Mouse (Mus musculus) embryonic fibroblast, embryonic 13.5 days (primary cell): ENCODE measurements around the gene Afg3l1. TPM values are rescaled to one million over a fixed set of nuclear protein-coding genes. Genes with fewer than 3 reads are reported as not detected.
"Not testable (repeated sequence)": the region's sequence is repeated elsewhere in the genome, so short reads cannot be mapped to it uniquely, and the experiment has no call there.

ENCODE experiments used
- H3K27ac ChIP-seq: 2 replicates; pipeline ENCODE4 v1.5.1; 2012; ENCODE audit warnings: low read length, control low read depth, inconsistent platforms; ENCODE audit not compliant: insufficient read depth
- H3K4me1 ChIP-seq: 2 replicates; pipeline ENCODE4 v1.6.1; 2011; ENCODE audit warnings: low read length; ENCODE audit not compliant: control insufficient read depth, insufficient read depth
- H3K4me3 ChIP-seq: 2 replicates; pipeline ENCODE4 v1.5.1; 2011; ENCODE audit warnings: mild to moderate bottlenecking, control low read depth, low read length; ENCODE audit not compliant: insufficient read depth
- CTCF ChIP-seq: IDR thresholded peaks from 2 replicates; pipeline ENCODE4 v1.5.1; 2011; ENCODE audit warnings: mild to moderate bottlenecking, control low read depth, low read length, moderate library complexity, borderline replicate concordance; ENCODE audit not compliant: insufficient read depth
- POLR2A ChIP-seq: IDR thresholded peaks from 2 replicates; pipeline ENCODE4 v1.6.1; 2011; ENCODE audit warnings: low read depth, mild to moderate bottlenecking, control low read depth, low read length, moderate library complexity
- polyA plus RNA-seq: library from polyadenylated mRNA; stranded (reverse); fragments of >200 nt; gene quantifications from 2 replicates; pipeline ENCODE4 v1.2.4, GENCODE M21; 2011; ENCODE audit warnings: low read depth; ENCODE audit not compliant: missing spikeins, insufficient read length

Gene Afg3l1
- polyA plus RNA-seq, 1 experiment, result 28.7 TPM

GRCm38 (mm10) chr8:123514136-123514535 lies 36.4 kb downstream of the Afg3l1 start:
- Histone ChIP-seq H3K4me3 (peak overlapping the region; percentile 57; the same call in 1 of the 2 replicates), H3K27ac (no peak overlapping the region), H3K4me1 (no peaks in the 10 kb centered on the region)
- TF ChIP-seq CTCF (no peak), POLR2A (no peak)

GRCm38 (mm10) chr8:123514781-123515539 lies 37.3 kb downstream of the Afg3l1 start, which contains the start of gene Dbndd1:
Dbndd1 (minus strand) TSS chr8:123515463.
- H3K4me1 ChIP-seq, result no peaks in the 10 kb centered on the region
- no peak within 1 kb of the TSS for H3K27ac ChIP-seq
- H3K4me3 ChIP-seq, result peak within 1 kb of the TSS; percentile 57
- TF ChIP-seq CTCF, result 0 out of 2 replicates have a peak, but pooled peaks have one; percentile 5
- no peak for TF ChIP-seq POLR2A

DNA sequence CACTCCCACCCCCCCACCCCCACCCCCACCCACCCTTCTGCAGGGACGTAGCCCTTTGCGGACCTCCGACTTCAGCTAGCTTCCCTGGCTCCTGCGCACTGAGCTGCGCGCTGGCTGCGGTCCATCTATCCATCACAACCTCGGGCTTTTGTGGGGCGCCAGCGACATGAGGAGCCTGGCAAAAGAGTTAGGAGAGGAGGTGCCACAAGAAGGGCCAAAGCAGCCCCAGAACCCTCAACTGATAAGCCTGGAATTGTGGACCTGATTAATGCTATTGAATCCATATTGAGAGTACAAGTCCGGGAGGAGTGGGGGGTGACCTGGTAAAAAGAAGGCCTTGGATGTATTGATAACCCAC lies 37.8 kb downstream of the Afg3l1 start:
- H3K4me1 ChIP-seq, result no peaks in the 10 kb centered on the region
- no peak overlapping the region for H3K27ac ChIP-seq
- TF ChIP-seq POLR2A (no peak), CTCF (no peak)
- H3K4me3 ChIP-seq, result no peak overlapping the region

DNA sequence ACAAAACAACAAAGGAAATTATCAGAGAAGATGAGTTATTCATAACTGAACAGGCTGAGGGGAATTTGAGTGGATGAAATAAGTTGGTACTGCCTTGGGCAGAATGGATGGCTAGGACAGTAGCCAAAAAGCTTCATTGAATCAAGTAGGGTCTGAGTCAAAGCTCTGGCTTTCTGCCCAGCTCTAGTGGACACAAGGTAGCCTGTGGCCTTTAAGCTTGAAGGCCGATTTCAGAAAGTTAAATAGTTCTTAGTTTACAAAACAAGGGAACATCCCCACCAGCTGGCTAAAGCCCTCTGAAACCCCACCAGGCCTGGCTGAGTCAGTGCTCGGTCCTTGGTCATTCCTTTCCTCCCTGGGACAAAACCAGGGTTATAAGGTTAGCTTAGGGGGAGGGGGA lies 38.9 kb downstream of the Afg3l1 start:
- Histone ChIP-seq H3K4me1 (no peaks in the 10 kb centered on the region), H3K27ac (no peak overlapping the region), H3K4me3 (no peak overlapping the region)
- TF ChIP-seq POLR2A (no peak), CTCF (no peak)

- TF ChIP-seq CTCF (no peak), POLR2A (no peak)
- Histone ChIP-seq H3K4me3 (peak overlapping the region; percentile 9; the same call in 1 of the 2 replicates), H3K4me1 (no peaks in the 10 kb centered on the region), H3K27ac (no peak overlapping the region)
These were observed 40.5 kb downstream of the Afg3l1 start for GRCm38 (mm10) chr8:123518172-123518571.

GRCm38 (mm10) chr8:123518667-123519066 lies 41.0 kb downstream of the Afg3l1 start, which contains the start of gene Gas8:
Gas8 (plus strand) TSS chr8:123518834.
- no peaks in the 10 kb centered on the region for H3K4me1 ChIP-seq
- no peak for TF ChIP-seq CTCF
- peak; percentile 88 for TF ChIP-seq POLR2A
- no peak within 1 kb of the TSS for H3K27ac ChIP-seq
- H3K4me3 ChIP-seq, result peak within 1 kb of the TSS; percentile 83

- not testable (repeated sequence) for H3K27ac ChIP-seq, H3K4me3 ChIP-seq, H3K4me1 ChIP-seq
These were observed 42.3 kb downstream of the Afg3l1 start for GRCm38 (mm10) chr8:123520048-123520447.

DNA sequence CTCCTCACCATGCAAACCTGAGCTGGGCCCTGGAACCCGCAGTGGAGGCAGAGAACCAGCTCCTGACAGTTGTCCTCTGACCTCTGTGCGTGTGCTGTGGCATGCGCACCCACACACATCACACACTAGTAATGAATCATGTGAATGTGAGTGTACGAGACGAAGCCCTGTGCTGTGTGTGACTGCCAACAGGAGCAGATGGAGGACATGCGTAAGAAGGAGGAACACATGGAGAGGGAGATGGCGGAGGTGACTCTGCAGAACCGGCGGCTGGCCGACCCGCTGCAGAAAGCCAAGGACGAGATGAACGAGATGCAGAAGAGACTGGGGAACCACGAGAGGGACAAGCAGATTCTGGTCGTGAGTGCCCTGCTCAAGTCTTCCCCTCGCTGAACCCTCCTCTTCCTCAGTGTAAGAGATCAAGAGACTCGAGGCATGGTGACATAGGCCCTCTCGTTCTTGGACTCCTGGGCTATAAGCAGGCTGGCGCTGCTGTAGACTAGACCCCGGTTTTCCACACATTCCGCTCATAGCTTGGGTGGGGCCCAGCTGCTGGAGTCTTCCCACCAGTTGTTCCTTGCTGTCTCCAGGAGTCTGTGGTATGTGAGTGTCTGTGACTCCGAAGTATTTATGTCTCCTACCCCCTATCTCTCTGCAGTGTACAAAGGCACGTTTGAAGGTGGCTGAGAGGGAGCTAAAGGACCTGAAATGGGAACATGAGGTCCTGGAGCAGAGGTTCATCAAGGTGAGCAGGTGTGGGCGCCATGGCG lies 50.2 kb downstream of the Afg3l1 start:
- no peak overlapping the region for H3K27ac ChIP-seq

DNA sequence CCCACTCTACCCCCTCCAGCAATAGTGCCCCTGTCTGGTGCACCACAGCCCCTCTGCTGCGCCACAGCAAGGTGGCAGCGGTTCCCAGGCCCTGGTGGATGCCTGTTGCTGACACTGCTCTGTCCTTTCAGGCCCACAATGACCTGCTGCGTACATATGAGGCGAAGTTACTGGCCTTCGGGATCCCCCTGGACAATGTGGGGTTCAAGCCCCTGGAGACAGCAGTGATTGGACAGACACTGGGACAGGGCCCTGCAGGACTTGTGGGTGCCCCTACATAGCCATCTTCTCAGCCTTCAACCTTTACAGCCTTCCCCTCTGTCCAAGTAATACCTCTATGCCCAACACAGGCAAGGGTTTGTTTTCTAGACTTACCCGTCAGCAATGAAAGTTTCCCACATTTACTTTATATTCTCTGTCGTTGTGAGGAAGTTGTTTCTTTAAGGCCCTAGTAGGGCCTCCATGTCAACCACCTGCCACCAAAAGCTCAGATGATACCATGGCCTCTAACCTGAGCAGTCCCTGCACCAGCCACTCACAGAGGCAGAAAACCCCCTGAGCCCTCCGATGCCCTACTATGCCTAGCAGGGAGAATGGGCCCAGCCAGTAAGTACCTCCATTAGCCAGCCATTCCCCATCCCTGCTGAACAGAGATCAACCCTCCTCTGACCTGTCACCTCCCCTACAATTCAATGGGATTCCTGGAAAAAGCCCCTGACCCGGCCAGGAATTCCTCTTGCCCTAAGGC lies 58.7 kb downstream of the Afg3l1 start:
- Histone ChIP-seq H3K4me1 (no peaks in the 10 kb centered on the region), H3K27ac (no peak overlapping the region), H3K4me3 (no peak overlapping the region)
- TF ChIP-seq CTCF (no peak), POLR2A (no peak)

More for the DNA sequence above, 50.2 kb downstream of the Afg3l1 start:
- no peak overlapping the region for H3K4me3 ChIP-seq
- no peak for TF ChIP-seq CTCF
- no peak for TF ChIP-seq POLR2A
- no peaks in the 10 kb centered on the region for H3K4me1 ChIP-seq
